Mouse (Mus musculus) lung, embryonic 16.5 days (tissue): Measurements from ENCODE around the gene Lmcd1. TPM values are rescaled to one million over a fixed set of nuclear protein-coding genes. Genes with fewer than 3 reads are reported as not detected.
A peak's percentile ranks its signal among the peaks of the same experiment; 100 is the strongest.
"Not testable (repeated sequence)": the region's sequence is repeated elsewhere in the genome, so short reads cannot be mapped to it uniquely, and the experiment has no call there.

Experiments used
- ATAC-seq: fragments of 200-750 bp; cut with Nextera tagmentation; 2 replicates; pipeline ENCODE4 v1.8.0; 2017; ENCODE audit warnings: low read depth, mild to moderate bottlenecking, moderate library complexity
- H3K27ac ChIP-seq: fragments of 300-500 bp; sonication (generic); 2 replicates; pipeline ENCODE4 v1.5.1; 2014; ENCODE audit warnings: mild to moderate bottlenecking, control low read depth, low read length
- H3K27me3 ChIP-seq: fragments of 300-500 bp; sonication (generic); 2 replicates; pipeline ENCODE4 v1.6.1; 2014; ENCODE audit warnings: low read depth, low read length, mixed read lengths; ENCODE audit not compliant: control insufficient read depth, insufficient read depth
- H3K36me3 ChIP-seq: fragments of 300-500 bp; sonication (generic); 2 replicates; pipeline ENCODE4 v1.6.1; 2014; ENCODE audit warnings: low read length; ENCODE audit not compliant: control insufficient read depth, insufficient read depth
- H3K4me1 ChIP-seq: fragments of 300-500 bp; sonication (generic); replicated peaks from 2 replicates; pipeline ENCODE4 v1.6.1; 2014; ENCODE audit warnings: low read length, mixed read lengths; ENCODE audit not compliant: control insufficient read depth, insufficient read depth
- H3K4me2 ChIP-seq: fragments of 300-500 bp; sonication (generic); 2 replicates; pipeline ENCODE4 v1.6.1; 2014; ENCODE audit warnings: low read depth, low read length, control low read depth
- H3K4me3 ChIP-seq: fragments of 300-500 bp; sonication (generic); 2 replicates; pipeline ENCODE4 v1.5.1; 2014; ENCODE audit warnings: mild to moderate bottlenecking, low read length, control low read depth
- H3K9ac ChIP-seq: fragments of 300-500 bp; sonication (generic); 2 replicates; pipeline ENCODE4 v1.6.1; 2014; ENCODE audit warnings: low read length, control low read depth
- H3K9me3 ChIP-seq: fragments of 300-500 bp; sonication (generic); 2 replicates; pipeline ENCODE4 v1.6.1; 2016; ENCODE audit warnings: low read length; ENCODE audit not compliant: control insufficient read depth
- WGBS: fragments of 180-500 bp; shearing (Covaris S2); extraction: QIAGEN DNeasy Blood & Tissue Kit; methylation state at CpG from one replicate; pipeline ENCODE4 v1.1.7; 2014; 5-methylcytosine and 5-hydroxymethylcytosine counted together
- polyA plus RNA-seq: library from polyadenylated mRNA; unstranded; fragments of >200 nt; fragmentation: Nextera tagmentation; extraction: Ambion mirVana; gene quantifications from 2 replicates; pipeline ENCODE4 v1.2.1, GENCODE M21; 2015

The Lmcd1 gene
- 33.3 and 33.4 TPM in 2 replicates for polyA plus RNA-seq

DNA sequence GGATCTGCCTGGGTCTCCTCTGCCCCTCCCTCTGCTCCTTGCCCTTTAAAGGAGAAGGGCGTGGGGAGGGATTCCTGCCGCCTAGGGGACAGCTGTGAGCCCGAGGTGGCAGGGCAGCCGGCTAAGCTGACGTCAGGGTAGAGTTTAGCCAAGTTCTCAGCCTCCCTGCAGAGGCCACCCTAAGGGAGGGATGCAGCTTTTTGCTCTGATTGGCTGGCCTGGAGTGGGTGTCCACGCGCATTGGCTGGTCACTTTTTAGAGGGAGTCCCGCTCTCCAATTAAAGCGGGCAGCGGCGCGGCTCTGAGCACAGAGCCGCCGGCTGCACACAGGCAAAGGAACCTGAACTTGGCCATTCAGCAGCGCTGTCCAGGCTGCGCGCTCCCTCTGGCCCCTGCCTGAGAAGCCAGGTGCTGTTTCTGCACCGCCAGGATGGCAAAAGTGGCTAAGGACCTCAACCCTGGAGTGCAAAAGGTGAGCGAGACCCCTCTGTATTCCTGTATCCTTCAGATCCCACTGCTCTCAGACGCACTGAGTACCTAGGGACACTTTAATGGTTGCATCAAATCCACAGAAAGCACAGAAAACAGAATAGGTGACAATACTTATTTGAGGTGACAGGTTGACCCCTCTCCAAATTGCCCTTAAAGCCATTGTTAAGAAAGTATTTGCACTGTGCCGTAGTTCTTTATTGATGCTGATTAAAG, at the start of gene Lmcd1:
Gene Lmcd1 (plus strand): TSS at position 258 of the 705 bp plus-strand sequence.
- H3K27ac ChIP-seq: peak within 1 kb of the TSS; percentile 89
- peak within 1 kb of the TSS; percentile 67 for H3K9ac ChIP-seq
- ATAC-seq: peak; percentile 97
- H3K4me2 ChIP-seq: peak within 1 kb of the TSS; percentile 80
- H3K4me1 ChIP-seq: peaks cover 24% of the 10 kb centered on the region
- H3K4me3 ChIP-seq: peak within 1 kb of the TSS; percentile 49
- H3K27me3 ChIP-seq: no peaks in the 10 kb centered on the region
- WGBS: 2% methylated on average over 21 of the region's 21 CpGs
- no peaks in the 10 kb centered on the region for H3K36me3 ChIP-seq
- H3K9me3 ChIP-seq: no peaks in the 10 kb centered on the region

DNA sequence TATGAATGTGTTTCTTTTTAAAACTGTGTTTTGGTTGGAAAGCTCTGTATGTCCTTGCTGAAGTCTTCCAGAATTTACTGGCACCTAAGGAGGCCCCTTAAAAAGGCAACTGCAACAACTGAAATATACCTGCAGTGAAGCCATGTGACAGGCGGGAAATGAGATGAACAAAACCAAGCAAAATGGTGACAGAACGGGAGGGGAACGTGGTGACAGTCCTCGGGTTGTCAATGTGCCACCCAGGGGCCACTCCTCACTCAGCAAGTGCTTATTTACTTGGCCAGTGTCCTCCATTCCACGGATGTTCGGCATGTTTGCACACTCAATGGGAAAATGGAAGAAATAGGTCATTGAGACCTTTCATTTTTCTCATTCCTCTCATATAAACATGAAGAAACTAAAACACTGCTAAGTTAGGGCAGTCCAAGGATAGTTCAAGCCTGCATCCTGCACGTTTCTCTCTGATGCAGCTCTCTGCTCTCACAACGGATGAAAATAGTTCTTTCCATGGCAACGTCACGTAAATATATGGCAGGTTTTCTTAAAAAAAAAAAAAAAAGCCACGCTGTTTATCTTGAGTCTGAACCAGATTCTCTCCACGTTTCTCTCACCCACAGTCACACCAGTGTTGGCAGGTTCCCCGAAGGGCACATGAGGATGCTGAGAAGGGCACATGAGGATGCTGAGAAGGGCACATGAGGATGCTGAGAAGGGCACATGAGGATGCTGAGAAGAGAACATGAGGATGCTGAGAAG, 49.5 kb upstream of the Lmcd1 start:
- Histone ChIP-seq H3K27ac (peak overlapping the region; percentile 36; the same call in 1 of the 2 replicates), H3K9me3 (no peaks in the 10 kb centered on the region), H3K27me3 (no peaks in the 10 kb centered on the region), H3K4me2 (no peak overlapping the region), H3K36me3 (no peaks in the 10 kb centered on the region), H3K9ac (no peak overlapping the region), H3K4me3 (no peak overlapping the region), H3K4me1 (peaks cover 7% of the 10 kb centered on the region; the same call in 1 of the 2 replicates)
- ATAC-seq: peak; percentile 27; the same call in 1 of the 2 replicates
- WGBS: 50% methylated on average over 13 of the region's 13 CpGs

DNA sequence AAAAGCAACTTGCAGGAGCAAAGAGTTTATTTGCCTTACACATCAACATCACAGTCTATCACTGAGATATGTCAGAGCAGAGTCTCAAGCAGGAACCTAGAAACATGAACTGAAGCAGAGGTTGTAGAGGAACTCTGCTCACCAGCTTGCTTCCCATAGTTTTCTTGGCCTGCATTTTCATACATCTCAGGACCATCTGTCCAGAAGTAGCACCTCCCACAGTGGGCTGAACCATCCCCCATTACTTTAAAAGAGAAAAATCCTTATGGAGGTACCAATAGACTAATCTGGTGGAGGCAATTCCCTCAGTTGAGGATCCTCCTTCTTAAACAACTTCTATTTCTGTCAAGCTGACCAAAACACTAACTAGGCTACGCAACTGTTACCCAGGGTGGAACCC, 36.8 kb upstream of the Lmcd1 start:
- H3K27ac ChIP-seq: no peak overlapping the region
- no peak overlapping the region for H3K9ac ChIP-seq
- H3K4me3 ChIP-seq: no peak overlapping the region
- no peak overlapping the region for H3K4me2 ChIP-seq
- no peaks in the 10 kb centered on the region for H3K9me3 ChIP-seq
- H3K4me1 ChIP-seq: no peaks in the 10 kb centered on the region
- H3K27me3 ChIP-seq: no peaks in the 10 kb centered on the region
- H3K36me3 ChIP-seq: no peaks in the 10 kb centered on the region
- no peak for ATAC-seq
- 94% methylated on average over 1 of the region's 1 CpGs for WGBS

DNA sequence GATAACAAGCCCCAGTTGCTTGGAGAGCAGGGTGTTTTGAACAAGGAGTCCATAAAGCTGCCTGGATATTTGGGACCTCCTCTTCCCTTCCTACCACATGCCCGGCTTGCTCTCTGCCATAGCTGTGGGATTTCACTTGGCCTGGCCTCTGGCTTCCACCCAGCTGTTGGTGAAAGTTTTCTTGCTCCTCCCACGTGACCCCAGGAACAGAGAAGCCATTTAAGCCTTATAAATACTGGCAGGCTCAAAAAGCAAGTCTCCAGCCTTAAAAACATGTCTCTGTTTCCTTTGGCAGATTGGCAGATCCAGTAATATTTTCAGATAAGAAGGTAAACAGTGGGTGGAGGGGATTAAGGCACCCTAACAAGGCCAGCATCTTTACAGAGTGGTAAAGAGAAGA, 31.3 kb upstream of the Lmcd1 start:
- H3K9ac ChIP-seq: no peak overlapping the region
- H3K4me2 ChIP-seq: no peak overlapping the region

DNA sequence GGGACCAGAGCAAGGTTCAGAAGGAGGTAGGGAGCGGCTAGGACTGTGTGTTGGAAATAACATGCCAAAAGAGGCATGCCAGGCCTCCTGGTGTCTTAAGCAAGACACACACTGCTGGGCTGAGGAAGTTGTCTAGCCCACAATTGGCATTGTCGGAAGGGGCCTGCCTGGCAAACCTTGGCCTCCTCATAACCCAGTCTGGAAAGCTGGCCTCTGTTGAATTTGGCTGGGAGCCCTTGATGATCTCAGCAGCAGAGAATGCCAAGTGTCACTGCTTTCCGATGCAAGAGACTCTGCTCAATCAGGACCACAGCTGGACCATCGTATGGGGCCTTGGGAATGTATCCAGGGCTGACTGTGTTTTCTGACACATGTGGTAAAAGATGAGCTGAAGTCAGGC, 27.9 kb upstream of the Lmcd1 start:
- Histone ChIP-seq H3K9ac (no peak overlapping the region), H3K9me3 (no peaks in the 10 kb centered on the region), H3K27ac (peak overlapping the region; percentile 64), H3K4me3 (no peak overlapping the region), H3K4me2 (no peak overlapping the region), H3K36me3 (no peaks in the 10 kb centered on the region), H3K4me1 (peaks cover 9% of the 10 kb centered on the region), H3K27me3 (no peaks in the 10 kb centered on the region)
- ATAC-seq: peak; percentile 98
- WGBS: 5% methylated on average over 4 of the region's 4 CpGs

More for the DNA sequence above, 31.3 kb upstream of the Lmcd1 start:
- Histone ChIP-seq H3K4me3 (no peak overlapping the region), H3K27ac (no peak overlapping the region), H3K36me3 (no peaks in the 10 kb centered on the region), H3K9me3 (no peaks in the 10 kb centered on the region), H3K27me3 (no peaks in the 10 kb centered on the region), H3K4me1 (peaks cover 9% of the 10 kb centered on the region)
- WGBS: 67% methylated on average over 2 of the region's 2 CpGs
- ATAC-seq: no peak

DNA sequence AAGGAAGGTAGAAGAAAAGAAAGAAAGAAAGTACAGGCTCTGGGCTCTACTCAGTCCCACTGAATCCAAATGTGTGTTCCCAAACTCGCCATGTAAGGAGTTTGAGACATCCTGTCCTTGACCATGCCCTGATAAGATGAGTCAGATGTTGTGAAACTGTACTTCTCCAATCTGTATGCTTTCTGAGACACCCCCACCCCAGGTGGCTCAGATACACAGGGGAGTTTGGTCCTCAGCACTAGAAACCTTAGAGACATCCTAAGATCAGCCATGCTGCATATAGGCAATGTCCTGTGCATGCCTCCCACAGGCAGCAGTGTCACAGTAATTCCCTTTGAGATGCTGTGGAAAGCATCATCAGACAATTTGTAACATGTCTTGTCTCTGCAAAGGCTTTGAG, 26.9 kb upstream of the Lmcd1 start:
- Histone ChIP-seq H3K27me3 (no peaks in the 10 kb centered on the region), H3K27ac (no peak overlapping the region), H3K4me1 (peaks cover 9% of the 10 kb centered on the region), H3K9me3 (no peaks in the 10 kb centered on the region), H3K36me3 (no peaks in the 10 kb centered on the region), H3K4me3 (no peak overlapping the region), H3K4me2 (no peak overlapping the region), H3K9ac (no peak overlapping the region)
- ATAC-seq: no peak
- WGBS: 71% methylated on average over 1 of the region's 1 CpGs

DNA sequence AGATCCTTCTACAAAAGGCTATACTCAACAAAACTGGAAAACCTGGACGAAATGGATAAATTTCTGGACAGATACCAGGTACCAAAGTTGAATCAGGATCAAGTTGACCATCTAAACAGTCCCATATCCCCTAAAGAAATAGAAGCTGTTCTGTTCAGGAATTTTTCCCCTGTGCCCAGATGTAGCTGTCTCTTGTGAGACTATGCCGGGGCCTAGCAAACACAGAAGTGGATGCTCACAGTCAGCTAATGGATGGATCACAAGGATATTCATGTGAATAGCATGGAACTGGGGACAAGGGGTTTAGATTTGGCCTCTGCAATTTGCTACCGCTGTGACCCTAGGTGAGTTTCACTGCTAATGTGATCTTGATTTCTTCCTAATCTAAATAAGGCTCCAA, 19.6 kb upstream of the Lmcd1 start:
- not testable (repeated sequence) for H3K4me1 ChIP-seq, H3K9me3 ChIP-seq, H3K4me3 ChIP-seq, H3K27ac ChIP-seq, H3K36me3 ChIP-seq, H3K4me2 ChIP-seq, H3K27me3 ChIP-seq, H3K9ac ChIP-seq, ATAC-seq
- WGBS: 96% methylated on average over 2 of the region's 3 CpGs

DNA sequence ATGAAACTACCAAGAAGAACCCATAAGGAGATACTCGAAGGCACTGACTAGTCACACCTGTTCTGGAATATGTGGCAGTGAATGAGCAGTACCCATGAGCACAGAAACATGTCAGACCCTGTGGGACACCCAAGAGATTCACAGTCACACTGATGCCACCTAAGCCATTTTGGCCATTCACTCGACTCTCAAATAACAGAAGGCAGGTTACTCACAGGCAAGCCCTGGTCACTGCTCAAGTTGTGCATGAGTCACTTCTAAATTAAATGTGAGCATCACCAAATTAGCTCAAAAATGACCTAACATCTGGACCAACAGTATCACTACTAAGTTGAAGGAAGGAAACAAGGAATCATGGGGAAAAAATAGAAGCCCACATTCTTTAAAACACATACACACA, 18.6 kb upstream of the Lmcd1 start:
- Histone ChIP-seq H3K9me3 (no peaks in the 10 kb centered on the region), H3K9ac (no peak overlapping the region), H3K4me1 (peaks cover 3% of the 10 kb centered on the region; the same call in 1 of the 2 replicates), H3K4me2 (no peak overlapping the region), H3K27me3 (no peaks in the 10 kb centered on the region), H3K27ac (no peak overlapping the region), H3K36me3 (no peaks in the 10 kb centered on the region), H3K4me3 (no peak overlapping the region)
- ATAC-seq: no peak
- 73% methylated on average over 2 of the region's 2 CpGs for WGBS

DNA sequence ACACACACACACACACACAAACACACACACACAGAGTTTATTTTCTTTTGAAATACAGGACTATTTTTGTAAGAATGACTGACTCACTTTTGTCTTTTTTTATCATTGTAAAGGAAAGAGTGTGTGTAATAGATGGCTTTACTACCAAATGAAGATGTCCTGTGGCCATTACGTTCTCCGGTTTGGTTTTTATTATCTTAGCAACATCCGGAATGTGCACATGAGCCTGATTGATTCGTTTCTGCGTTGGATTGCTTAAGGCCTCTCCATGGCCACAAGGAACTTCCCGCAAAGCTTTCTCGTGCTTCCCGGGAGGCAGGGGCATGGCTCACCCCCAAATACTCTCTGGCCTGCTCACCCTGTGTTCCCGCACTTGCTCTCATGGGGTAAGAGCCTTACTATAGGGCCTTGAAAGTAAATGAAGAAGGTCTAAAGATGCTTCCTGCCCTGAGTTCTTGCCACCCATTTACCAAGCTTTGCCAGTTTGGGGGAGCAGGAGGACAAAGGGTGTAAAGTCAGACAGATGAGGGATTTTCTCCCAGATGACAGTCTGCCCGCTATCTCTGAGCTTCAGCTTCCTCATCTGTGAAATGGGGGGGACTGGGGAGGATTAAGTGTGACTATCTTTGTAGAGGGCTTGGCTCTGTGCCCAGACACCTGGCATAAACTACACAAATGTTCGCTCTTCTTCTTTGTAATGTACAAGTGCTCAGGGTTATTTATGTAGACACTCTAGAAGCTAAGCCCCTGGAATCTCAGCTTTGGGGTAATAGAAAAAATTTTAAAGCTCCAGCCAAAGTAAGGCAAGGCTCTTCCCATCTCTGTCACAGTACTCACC, 18.0 kb upstream of the Lmcd1 start:
- no peak overlapping the region for H3K27ac ChIP-seq
- WGBS: 51% methylated on average over 11 of the region's 11 CpGs
- ATAC-seq: 0 out of 2 replicates have a peak, but pooled peaks have one; percentile 34

More for the DNA sequence above, 18.0 kb upstream of the Lmcd1 start:
- Histone ChIP-seq H3K4me2 (no peak overlapping the region), H3K36me3 (no peaks in the 10 kb centered on the region), H3K4me3 (no peak overlapping the region), H3K27me3 (no peaks in the 10 kb centered on the region), H3K4me1 (peaks cover 3% of the 10 kb centered on the region; the same call in 1 of the 2 replicates), H3K9ac (no peak overlapping the region), H3K9me3 (no peaks in the 10 kb centered on the region)
